9 mouse cellular contexts compared by ENCODE assay signal in the genomic region with DNA sequence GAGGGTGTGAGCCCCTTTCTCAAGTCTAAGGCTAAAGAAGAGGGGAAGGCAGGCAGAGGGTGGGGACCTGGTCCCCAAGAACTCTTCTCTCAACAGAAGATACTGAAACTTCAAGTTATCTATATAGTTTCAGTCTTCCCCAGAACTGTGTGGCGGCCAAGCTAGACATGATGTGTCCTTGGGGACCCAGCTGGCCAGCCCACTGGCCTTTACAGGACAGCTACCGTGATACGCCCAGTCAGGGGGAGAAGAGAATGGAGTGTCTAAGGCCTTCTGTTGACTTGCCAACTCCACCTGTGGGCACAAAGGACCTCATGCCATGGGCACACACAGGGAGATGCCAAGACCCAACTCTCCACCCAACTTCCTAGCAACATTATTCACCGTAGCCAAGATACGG. TPM values are rescaled to one million over a fixed set of nuclear protein-coding genes. Genes with fewer than 3 reads are reported as not detected.
DNase-seq lines count a peak whose midpoint lies in the region; ATAC-seq and TF ChIP-seq lines count a peak whose summit lies in the region.
"Had no signal": no experiment of that assay in that cellular context is flagged by ENCODE, and none has a peak within 500 bp of the region (broad histone marks: within the 10 kb centered on the region; RNA-seq: fewer than 3 reads in every experiment).

No protein-coding gene starts in this region.

- TF ChIP-seq EP300 in liver, postnatal 0 days (IDR thresholded peaks at IDR 0.05; ENCODE audit: low read depth) = no peak

- intact Hi-C loops in left cerebral cortex, postnatal 25 days (cut with DNase I) = no loop called here

- peak; percentile 54 for DNase-seq in adrenal gland, postnatal 10 days
- DNase-seq in adrenal gland, adult 2 months = no peak
- DNase-seq in liver, postnatal 0 days = no peak
- no peak for DNase-seq in liver
- no peak for DNase-seq in limb, embryonic 14.5 days (ENCODE audit: low spot score)
- no peak for DNase-seq in left cerebral cortex, postnatal 25 days (ENCODE audit: low spot score in 2 of 2)
- no peak for DNase-seq in layer of hippocampus, adult 9-10 months (ENCODE audit: low spot score)

- H3K27me3 ChIP-seq in liver, postnatal 0 days (ENCODE audit: insufficient read depth, low read length) = no peaks in the 10 kb centered on the region
- H3K27me3 ChIP-seq in limb, embryonic 14.5 days (ENCODE audit: control insufficient read depth, insufficient read depth, low read length) = no peaks in the 10 kb centered on the region
- H3K27me3 ChIP-seq: neural tube, embryonic 12.5 days had no signal

- TF ChIP-seq CTCF in liver, postnatal 0 days (IDR thresholded peaks at IDR 0.05; ENCODE audit: low read depth) = no peak
- TF ChIP-seq CTCF in embryonic fibroblast, embryonic 13.5 days (IDR thresholded peaks at IDR 0.05; ENCODE audit: borderline replicate concordance, insufficient read depth, low read length) = no peak

- no peaks in the 10 kb centered on the region for H3K36me3 ChIP-seq in liver, postnatal 0 days (replicated peaks; ENCODE audit: insufficient read depth, low read length)
- no peaks in the 10 kb centered on the region for H3K36me3 ChIP-seq in limb, embryonic 14.5 days (ENCODE audit: control insufficient read depth, insufficient read depth, low read length)
- H3K36me3 ChIP-seq: neural tube, embryonic 12.5 days had no signal

- H3K27ac ChIP-seq in liver, postnatal 0 days (ENCODE audit: low read depth) = peak overlapping the region; percentile 95
- peak overlapping the region; percentile 99 for H3K27ac ChIP-seq in embryonic fibroblast, embryonic 13.5 days (ENCODE audit: insufficient read depth, low read length)
- H3K27ac ChIP-seq in limb, embryonic 14.5 days (replicated peaks; ENCODE audit: low read depth, low read length) = 0 out of 2 replicates have a peak overlapping the region, but pooled peaks have one; percentile 40
- H3K27ac ChIP-seq: neural tube, embryonic 12.5 days had no signal

- H3K4me3 ChIP-seq in liver, postnatal 0 days (ENCODE audit: low read depth, low read length) = no peak overlapping the region
- no peak overlapping the region for H3K4me3 ChIP-seq in embryonic fibroblast, embryonic 13.5 days (ENCODE audit: insufficient read depth, low read length)
- no peak overlapping the region for H3K4me3 ChIP-seq in limb, embryonic 14.5 days (replicated peaks; ENCODE audit: low read length)
- H3K4me3 ChIP-seq: neural tube, embryonic 12.5 days had no signal

- TF ChIP-seq POLR2A in embryonic fibroblast, embryonic 13.5 days (IDR thresholded peaks at IDR 0.05; ENCODE audit: low read depth, low read length) = no peak
- no peak for TF ChIP-seq POLR2A in limb, embryonic 14.5 days (IDR thresholded peaks at IDR 0.05; ENCODE audit: borderline replicate concordance, extremely low read depth, insufficient read depth, insufficient read length)

- H3K9me3 ChIP-seq in liver, postnatal 0 days (ENCODE audit: low read length) = no peaks in the 10 kb centered on the region
- H3K9me3 ChIP-seq in limb, embryonic 14.5 days (ENCODE audit: control insufficient read depth, low read length) = no peaks in the 10 kb centered on the region
- H3K9me3 ChIP-seq: neural tube, embryonic 12.5 days had no signal

- WGBS in liver, postnatal 0 days (ENCODE audit: insufficient replicate concordance) = 84% methylated on average over 5 of the region's 5 CpGs
- WGBS in limb, embryonic 14.5 days = 80% methylated on average over 5 of the region's 5 CpGs

- peaks cover 64% of the 10 kb centered on the region for H3K4me1 ChIP-seq in liver, postnatal 0 days (ENCODE audit: insufficient read depth)
- H3K4me1 ChIP-seq in embryonic fibroblast, embryonic 13.5 days (ENCODE audit: control insufficient read depth, insufficient read depth, low read length) = peaks cover 53% of the 10 kb centered on the region
- peaks cover 74% of the 10 kb centered on the region for H3K4me1 ChIP-seq in limb, embryonic 14.5 days (ENCODE audit: control insufficient read depth, insufficient read depth, low read length)

- no peak overlapping the region for H3K9ac ChIP-seq in liver, postnatal 0 days (replicated peaks)
- H3K9ac ChIP-seq in limb, embryonic 14.5 days (ENCODE audit: low read depth, low read length, severe bottlenecking) = no peak overlapping the region
- H3K9ac ChIP-seq: neural tube, embryonic 12.5 days had no signal

- no peak overlapping the region for H3K4me2 ChIP-seq in liver, postnatal 0 days (ENCODE audit: low read depth, low read length)
- H3K4me2 ChIP-seq in limb, embryonic 14.5 days (replicated peaks; ENCODE audit: low read depth, low read length, severe bottlenecking) = no peak overlapping the region
- H3K4me2 ChIP-seq: neural tube, embryonic 12.5 days had no signal

- no peak for ATAC-seq in liver, postnatal 0 days
- ATAC-seq in limb, embryonic 14.5 days (ENCODE audit: low FRiP score, low read depth) = no peak

RNA-seq across cellular contexts. Expression of a gene that starts 31.8 kb away (rescaled TPM):
- 10 to 100 TPM; 49.3 to 53.7 TPM for total RNA-seq in adrenal gland, postnatal 10 days (2021)
- total RNA-seq in adrenal gland, adult 2 months (2021) = 10 to 100 TPM; 31.0 to 49.3 TPM
- polyA plus RNA-seq in adrenal gland, adult 2 months (2012; rRNA removed) = 11.6 and 13.9 TPM in 2 replicates
- polyA plus RNA-seq in liver, postnatal 0 days (2015; fragmentation: Nextera tagmentation; extraction: Ambion mirVana) = 7.7 and 8.4 TPM in 2 replicates
- polyA plus RNA-seq in embryonic fibroblast, embryonic 13.5 days (2011; ENCODE audit: insufficient read length, low read depth, missing spikeins) = 488 and 794 TPM in 2 replicates
- 92.3 and 95.9 TPM in 2 replicates for polyA plus RNA-seq in limb, embryonic 14.5 days (2012; rRNA removed)
- polyA plus RNA-seq in limb, embryonic 14.5 days (2014; fragmentation: Nextera tagmentation; extraction: Ambion mirVana) = 35.8 and 39.1 TPM in 2 replicates
- total RNA-seq in left cerebral cortex, postnatal 25 days (2021) = 100 to 1,000 TPM; 131 to 146 TPM

Comparison
In these comparisons a context has a peak if more than half of its experiments do, and no peak if none do; other contexts are left out.
1. H3K27ac ChIP-seq: peak in every context shown above with its lines; median percentile 99 in embryonic fibroblast, embryonic 13.5 days; 95 in liver, postnatal 0 days; 40 in limb, embryonic 14.5 days.